Mouse (Mus musculus): ENCODE measurements at regions not wholly inside any gene's neighbourhood (a gene's known extent, or its start where the extent isn't known, plus 50 kb on each side); places are given as distances from the start of the nearest gene placed in this dataset.

- no peak for TF ChIP-seq CTCF (IDR thresholded peaks at IDR 0.05; ENCODE audit: borderline replicate concordance, insufficient read depth, low read length)
- no peak for TF ChIP-seq POLR2A (IDR thresholded peaks at IDR 0.05; ENCODE audit: low read depth, low read length)
Measured at GRCm38 (mm10) chr3:42783478-42783877, 1041.1 kb downstream of the D3Ertd751e start.
